Mouse (Mus musculus) adrenal gland, postnatal 14 days (tissue): ENCODE data around the gene Tex14. TPM values are rescaled to one million over a fixed set of nuclear protein-coding genes. Genes with fewer than 3 reads are reported as not detected.
"Not testable (repeated sequence)": the region's sequence is repeated elsewhere in the genome, so short reads cannot be mapped to it uniquely, and the experiment has no call there.

Source experiments
- DNase-seq: peaks from one replicate; pipeline ENCODE4 v3.0.0; 2021; ENCODE audit warnings: mixed read lengths
- total RNA-seq: library from RNA; stranded (reverse); gene quantifications from 2 replicates; pipeline ENCODE4 v1.2.3, GENCODE M21; 2021

Gene Tex14
- total RNA-seq, 1 experiment from 2014 or later = 0.67 TPM

GRCm38 (mm10) chr11:87472058-87472457 lies 67.2 kb downstream of the Tex14 start:
- not testable (repeated sequence) for DNase-seq

GRCm38 (mm10) chr11:87479172-87479571 lies 74.3 kb downstream of the Tex14 start:
- DNase-seq = not testable (repeated sequence)

GRCm38 (mm10) chr11:87483796-87484326 lies 79.0 kb downstream of the Tex14 start:
- no peak for DNase-seq

GRCm38 (mm10) chr11:87488948-87489347 lies 84.1 kb downstream of the Tex14 start:
- DNase-seq = no peak

GRCm38 (mm10) chr11:87504690-87505214 lies 99.9 kb downstream of the Tex14 start:
- DNase-seq = no peak

- no peak for DNase-seq
Measured at GRCm38 (mm10) chr11:87506502-87506901, 101.6 kb downstream of the Tex14 start.

- DNase-seq = no peak
Measured at GRCm38 (mm10) chr11:87507043-87507442, 102.2 kb downstream of the Tex14 start.

GRCm38 (mm10) chr11:87519260-87519659 lies 114.4 kb downstream of the Tex14 start:
- DNase-seq = peak; percentile 70

GRCm38 (mm10) chr11:87523466-87523865 lies 118.6 kb downstream of the Tex14 start:
- DNase-seq = no peak

GRCm38 (mm10) chr11:87523967-87524366 lies 119.1 kb downstream of the Tex14 start:
- no peak for DNase-seq

- DNase-seq = no peak
Measured at GRCm38 (mm10) chr11:87524780-87525179, 119.9 kb downstream of the Tex14 start.

GRCm38 (mm10) chr11:87527364-87527763 lies 122.5 kb downstream of the Tex14 start:
- DNase-seq = no peak

- no peak for DNase-seq
Measured at GRCm38 (mm10) chr11:87527990-87528389, 123.1 kb downstream of the Tex14 start.

- DNase-seq = no peak
Measured at GRCm38 (mm10) chr11:87531695-87532094, 126.8 kb downstream of the Tex14 start.

- DNase-seq = peak; percentile 26
Measured at GRCm38 (mm10) chr11:87542285-87542684, 137.4 kb downstream of the Tex14 start.

GRCm38 (mm10) chr11:87542906-87543305 lies 138.0 kb downstream of the Tex14 start:
- DNase-seq = no peak

- DNase-seq = no peak
Measured at GRCm38 (mm10) chr11:87553342-87553741, 148.5 kb downstream of the Tex14 start.

- no peak for DNase-seq
Measured at GRCm38 (mm10) chr11:87554386-87554785, 149.5 kb downstream of the Tex14 start.

- DNase-seq = no peak
Measured at GRCm38 (mm10) chr11:87555106-87555703, 150.3 kb downstream of the Tex14 start.

- no peak for DNase-seq
Measured at GRCm38 (mm10) chr11:87561208-87561607, 156.3 kb downstream of the Tex14 start.

GRCm38 (mm10) chr11:87566501-87566900 lies 161.6 kb downstream of the Tex14 start, which contains the start of gene Gm11492:
Gene Gm11492 (plus strand): TSS chr11:87566653.
- DNase-seq = no peak

- DNase-seq = no peak
Measured at GRCm38 (mm10) chr11:87568255-87568953, 163.5 kb downstream of the Tex14 start, which contains the start of gene Sept4. Gene Sept4 (plus strand): TSS chr11:87568903.

- DNase-seq = no peak
Measured at GRCm38 (mm10) chr11:87570743-87571142, 165.9 kb downstream of the Tex14 start.
